Mouse (Mus musculus) midbrain, embryonic 15.5 days (tissue): ENCODE measurements around the gene Cnp. TPM values are rescaled to one million over a fixed set of nuclear protein-coding genes. Genes with fewer than 3 reads are reported as not detected.
"Not testable (repeated sequence)": the region's sequence is repeated elsewhere in the genome, so short reads cannot be mapped to it uniquely, and the experiment has no call there.

Source experiments
- ATAC-seq: fragments of 200-750 bp; cut with Nextera tagmentation; replicated peaks from 2 replicates; pipeline ENCODE4 v1.8.0; 2017; ENCODE audit warnings: moderate TSS enrichment
- H3K27ac ChIP-seq: fragments of 300-500 bp; sonication (generic); 2 replicates; pipeline ENCODE4 v1.5.1; 2015; ENCODE audit warnings: mild to moderate bottlenecking, inconsistent platforms
- H3K27me3 ChIP-seq: fragments of 300-500 bp; sonication (generic); replicated peaks from 2 replicates; pipeline ENCODE4 v1.6.1; 2015; ENCODE audit warnings: inconsistent platforms
- H3K36me3 ChIP-seq: fragments of 300-500 bp; sonication (generic); replicated peaks from 2 replicates; pipeline ENCODE4 v1.6.1; 2015; ENCODE audit warnings: inconsistent platforms
- H3K4me1 ChIP-seq: fragments of 300-500 bp; sonication (generic); 2 replicates; pipeline ENCODE4 v1.6.1; 2015; ENCODE audit warnings: inconsistent platforms
- H3K4me2 ChIP-seq: fragments of 300-500 bp; sonication (generic); 2 replicates; pipeline ENCODE4 v1.6.1; 2015; ENCODE audit warnings: inconsistent platforms, mild to moderate bottlenecking, moderate library complexity
- H3K4me3 ChIP-seq: fragments of 300-500 bp; sonication (generic); 2 replicates; pipeline ENCODE4 v1.5.1; 2015; ENCODE audit warnings: mild to moderate bottlenecking, inconsistent platforms
- H3K9ac ChIP-seq: fragments of 300-500 bp; sonication (generic); 2 replicates; pipeline ENCODE4 v1.6.1; 2015; ENCODE audit warnings: mild to moderate bottlenecking, inconsistent platforms
- H3K9me3 ChIP-seq: fragments of 300-500 bp; sonication (generic); 2 replicates; pipeline ENCODE4 v1.6.1; 2016; ENCODE audit warnings: inconsistent platforms
- WGBS: fragments of 180-500 bp; shearing (Covaris S2); methylation state at CpG from one replicate; pipeline ENCODE4 v1.1.7; 2015; ENCODE audit warnings: mixed read lengths; 5-methylcytosine and 5-hydroxymethylcytosine counted together
- polyA plus RNA-seq: library from polyadenylated mRNA; unstranded; fragments of >200 nt; fragmentation: Nextera tagmentation; extraction: Ambion mirVana; gene quantifications from 2 replicates; pipeline ENCODE4 v1.2.1, GENCODE M21; 2015

The Cnp gene
- polyA plus RNA-seq, 1 experiment from 2014 or later, result 38.3 TPM

GRCm38 (mm10) chr11:100579116-100579799 lies 4.6 kb downstream of the Cnp start:
- H3K4me2 ChIP-seq, result no peak overlapping the region
- peaks cover 19% of the 10 kb centered on the region for H3K4me1 ChIP-seq
- no peak overlapping the region for H3K27ac ChIP-seq
- H3K4me3 ChIP-seq, result no peak overlapping the region
- WGBS, result 94% methylated on average over 9 of the region's 9 CpGs
- no peak for ATAC-seq
- peaks cover 42% of the 10 kb centered on the region for H3K36me3 ChIP-seq
- H3K27me3 ChIP-seq, result no peaks in the 10 kb centered on the region
- H3K9me3 ChIP-seq, result no peaks in the 10 kb centered on the region
- no peak overlapping the region for H3K9ac ChIP-seq

DNA sequence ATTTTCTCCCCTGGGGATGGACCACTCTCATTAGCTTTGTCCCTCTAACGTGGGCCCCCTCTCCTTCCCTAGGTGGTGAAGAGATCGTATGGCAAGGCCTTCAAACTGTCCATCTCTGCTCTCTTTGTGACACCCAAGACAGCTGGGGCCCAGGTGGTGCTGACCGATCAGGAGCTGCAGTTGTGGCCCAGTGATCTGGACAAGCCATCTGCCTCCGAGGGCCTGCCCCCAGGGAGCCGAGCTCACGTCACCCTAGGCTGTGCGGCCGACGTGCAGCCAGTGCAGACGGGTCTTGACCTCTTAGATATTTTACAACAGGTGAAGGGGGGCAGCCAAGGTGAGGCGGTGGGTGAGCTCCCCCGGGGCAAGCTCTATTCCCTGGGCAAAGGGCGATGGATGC lies 5.6 kb downstream of the Cnp start:
- Histone ChIP-seq H3K4me2 (no peak overlapping the region), H3K9me3 (no peaks in the 10 kb centered on the region), H3K9ac (no peak overlapping the region), H3K4me1 (peaks cover 10% of the 10 kb centered on the region), H3K4me3 (no peak overlapping the region), H3K27ac (no peak overlapping the region), H3K36me3 (peaks cover 51% of the 10 kb centered on the region), H3K27me3 (no peaks in the 10 kb centered on the region)
- WGBS, result 92% methylated on average over 13 of the region's 13 CpGs
- no peak for ATAC-seq

DNA sequence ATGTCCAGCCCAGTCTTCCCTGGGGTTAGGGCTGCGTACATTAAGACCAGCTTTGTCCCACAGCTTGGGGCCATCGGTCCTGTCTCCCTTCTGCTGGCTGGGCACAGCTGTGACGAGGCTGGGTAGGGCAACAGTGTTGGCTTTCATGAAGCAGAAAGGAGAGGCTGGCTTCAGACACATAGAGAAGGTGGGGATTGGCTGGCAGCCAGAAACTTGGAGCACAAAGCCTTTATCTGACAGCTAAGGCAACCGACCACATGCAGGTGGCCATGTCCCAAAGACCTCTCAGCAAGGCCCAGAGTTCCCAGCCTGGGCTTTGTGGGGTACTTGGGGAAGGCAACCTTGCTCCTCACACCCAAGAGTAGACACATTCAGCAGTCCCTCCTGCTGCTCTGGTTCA lies 7.1 kb downstream of the Cnp start:
- Histone ChIP-seq H3K4me3 (no peak overlapping the region), H3K9ac (no peak overlapping the region), H3K4me2 (no peak overlapping the region), H3K27ac (no peak overlapping the region), H3K36me3 (peaks cover 66% of the 10 kb centered on the region), H3K27me3 (no peaks in the 10 kb centered on the region), H3K4me1 (no peaks in the 10 kb centered on the region), H3K9me3 (no peaks in the 10 kb centered on the region)
- 63% methylated on average over 4 of the region's 4 CpGs for WGBS
- ATAC-seq, result no peak

DNA sequence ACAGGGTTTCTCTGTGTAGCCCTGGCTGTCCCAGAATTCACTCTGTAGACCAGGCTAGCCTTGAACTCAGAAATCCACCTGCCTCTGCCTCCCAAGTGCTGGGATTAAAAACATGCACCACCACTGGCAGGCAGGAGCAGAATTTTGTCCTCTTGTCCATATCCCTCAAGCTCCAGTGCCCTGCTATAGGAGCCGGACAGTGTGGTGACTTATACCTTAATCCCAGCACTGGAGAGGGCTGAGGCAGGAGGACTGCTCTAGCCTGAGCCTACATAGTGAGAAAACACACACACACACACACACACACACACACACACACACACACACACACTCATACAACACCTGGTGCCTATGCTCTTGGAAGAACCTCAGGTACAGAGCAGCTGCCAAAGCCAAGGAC lies 7.7 kb downstream of the Cnp start:
- not testable (repeated sequence) for H3K27ac ChIP-seq, H3K27me3 ChIP-seq, H3K9me3 ChIP-seq, H3K4me3 ChIP-seq, H3K4me2 ChIP-seq, ATAC-seq, H3K4me1 ChIP-seq, H3K9ac ChIP-seq
- 89% methylated on average over 1 of the region's 1 CpGs for WGBS
- H3K36me3 ChIP-seq, result peaks cover 70% of the 10 kb centered on the region

GRCm38 (mm10) chr11:100582836-100583235 lies 8.1 kb downstream of the Cnp start:
- no peak for ATAC-seq
- H3K4me3 ChIP-seq, result no peak overlapping the region
- 90% methylated on average over 2 of the region's 2 CpGs for WGBS
- H3K27me3 ChIP-seq, result no peaks in the 10 kb centered on the region
- no peaks in the 10 kb centered on the region for H3K9me3 ChIP-seq
- H3K4me2 ChIP-seq, result no peak overlapping the region
- H3K27ac ChIP-seq, result no peak overlapping the region
- H3K36me3 ChIP-seq, result peaks cover 70% of the 10 kb centered on the region
- no peak overlapping the region for H3K9ac ChIP-seq
- H3K4me1 ChIP-seq, result no peaks in the 10 kb centered on the region

GRCm38 (mm10) chr11:100584561-100584961 lies 9.9 kb downstream of the Cnp start:
- Histone ChIP-seq H3K36me3 (peaks cover 76% of the 10 kb centered on the region), H3K4me3 (no peak overlapping the region), H3K4me1 (no peaks in the 10 kb centered on the region), H3K9me3 (no peaks in the 10 kb centered on the region), H3K4me2 (no peak overlapping the region), H3K9ac (no peak overlapping the region), H3K27ac (no peak overlapping the region), H3K27me3 (no peaks in the 10 kb centered on the region)
- WGBS, result 85% methylated on average over 7 of the region's 7 CpGs
- ATAC-seq, result no peak

- Histone ChIP-seq H3K9me3 (no peaks in the 10 kb centered on the region), H3K4me3 (no peak overlapping the region), H3K27me3 (no peaks in the 10 kb centered on the region), H3K4me2 (no peak overlapping the region), H3K9ac (no peak overlapping the region), H3K27ac (no peak overlapping the region), H3K4me1 (no peaks in the 10 kb centered on the region), H3K36me3 (peaks cover 82% of the 10 kb centered on the region)
- WGBS, result 97% methylated on average over 3 of the region's 3 CpGs
- ATAC-seq, result no peak
These were observed 10.4 kb downstream of the Cnp start for GRCm38 (mm10) chr11:100585148-100585547.

DNA sequence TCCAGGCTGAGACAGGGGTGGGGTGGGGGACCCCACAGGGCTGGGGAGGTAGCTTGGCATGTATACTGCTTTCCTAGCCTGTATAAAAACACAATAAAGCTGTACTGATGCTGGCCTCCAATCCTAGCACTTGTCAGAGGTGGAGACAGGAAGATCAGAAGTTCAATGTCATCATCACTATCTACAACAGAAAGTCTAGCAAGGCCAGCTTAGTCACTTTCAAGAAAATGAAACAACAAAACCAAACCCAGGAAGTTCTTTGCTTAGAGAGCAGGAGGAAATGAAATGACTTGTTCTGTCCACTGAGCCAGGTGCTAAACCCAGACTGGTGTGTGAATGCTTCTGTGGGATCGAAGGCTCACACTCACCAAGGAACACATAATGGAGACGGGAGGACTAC lies 13.8 kb downstream of the Cnp start:
- Histone ChIP-seq H3K36me3 (peaks cover 80% of the 10 kb centered on the region), H3K4me3 (no peak overlapping the region), H3K27me3 (no peaks in the 10 kb centered on the region), H3K4me1 (no peaks in the 10 kb centered on the region), H3K27ac (no peak overlapping the region), H3K4me2 (no peak overlapping the region), H3K9ac (no peak overlapping the region), H3K9me3 (no peaks in the 10 kb centered on the region)
- no peak for ATAC-seq
- WGBS, result 98% methylated on average over 2 of the region's 2 CpGs

GRCm38 (mm10) chr11:100592346-100593046 lies 17.8 kb downstream of the Cnp start:
- Histone ChIP-seq H3K9me3 (no peaks in the 10 kb centered on the region), H3K4me1 (no peaks in the 10 kb centered on the region), H3K27ac (no peak overlapping the region), H3K27me3 (no peaks in the 10 kb centered on the region), H3K9ac (no peak overlapping the region), H3K4me2 (no peak overlapping the region), H3K36me3 (peaks cover 56% of the 10 kb centered on the region), H3K4me3 (no peak overlapping the region)
- 88% methylated on average over 11 of the region's 11 CpGs for WGBS
- no peak for ATAC-seq

GRCm38 (mm10) chr11:100594608-100595007 lies 19.9 kb downstream of the Cnp start:
- no peak overlapping the region for H3K27ac ChIP-seq
- peaks cover 68% of the 10 kb centered on the region for H3K36me3 ChIP-seq
- 94% methylated on average over 7 of the region's 7 CpGs for WGBS
- no peaks in the 10 kb centered on the region for H3K4me1 ChIP-seq
- H3K4me3 ChIP-seq, result no peak overlapping the region
- H3K9me3 ChIP-seq, result no peaks in the 10 kb centered on the region
- H3K9ac ChIP-seq, result no peak overlapping the region
- no peaks in the 10 kb centered on the region for H3K27me3 ChIP-seq
- ATAC-seq, result no peak
- no peak overlapping the region for H3K4me2 ChIP-seq

DNA sequence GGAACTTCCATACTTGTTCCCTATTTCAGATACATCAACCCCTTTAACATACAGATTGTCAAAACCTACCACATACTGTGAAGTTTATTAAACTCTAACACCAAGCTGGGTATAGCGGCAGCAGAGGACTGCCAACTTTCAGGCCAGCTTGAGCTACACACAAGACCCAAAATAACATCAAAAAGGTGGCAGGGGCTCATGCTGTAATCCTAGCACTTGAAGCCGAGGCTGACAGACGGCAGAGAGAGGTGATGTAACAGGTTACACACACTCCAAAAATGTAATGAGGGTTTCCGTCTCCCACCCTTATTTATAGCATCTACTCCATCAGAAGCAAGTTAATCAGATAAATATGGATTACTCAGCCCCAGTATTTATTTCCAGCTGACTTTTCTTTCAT lies 20.8 kb downstream of the Cnp start:
- 79% methylated on average over 4 of the region's 4 CpGs for WGBS
- H3K27ac ChIP-seq, result no peak overlapping the region
- H3K4me1 ChIP-seq, result no peaks in the 10 kb centered on the region
- no peaks in the 10 kb centered on the region for H3K27me3 ChIP-seq
- H3K9me3 ChIP-seq, result no peaks in the 10 kb centered on the region
- no peak for ATAC-seq
- no peak overlapping the region for H3K9ac ChIP-seq
- peaks cover 60% of the 10 kb centered on the region for H3K36me3 ChIP-seq
- H3K4me3 ChIP-seq, result no peak overlapping the region
- no peak overlapping the region for H3K4me2 ChIP-seq

DNA sequence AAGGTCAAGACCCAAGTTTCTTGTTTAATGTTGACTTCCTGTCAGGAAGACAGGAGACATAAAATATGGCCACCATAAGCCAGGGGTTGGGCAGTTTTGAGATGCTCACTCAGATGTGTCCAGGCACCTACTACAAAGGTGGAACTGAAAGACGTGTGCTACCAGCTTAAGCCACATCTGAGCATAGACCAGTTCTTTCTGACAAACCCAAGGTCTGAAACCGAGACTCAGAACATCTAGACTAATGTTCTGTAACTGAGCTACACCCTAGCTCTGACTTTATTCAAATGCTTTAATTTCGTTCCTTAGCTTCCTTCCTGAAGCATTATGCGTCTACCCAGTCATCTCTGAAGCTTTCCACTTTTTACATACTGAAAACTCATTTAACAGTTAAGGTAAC lies 23.4 kb downstream of the Cnp start:
- WGBS, result 89% methylated on average over 4 of the region's 4 CpGs
- H3K36me3 ChIP-seq, result peaks cover 37% of the 10 kb centered on the region
- no peak overlapping the region for H3K4me2 ChIP-seq
- no peak overlapping the region for H3K4me3 ChIP-seq
- H3K9me3 ChIP-seq, result no peaks in the 10 kb centered on the region
- no peak for ATAC-seq
- H3K4me1 ChIP-seq, result no peaks in the 10 kb centered on the region
- H3K27me3 ChIP-seq, result no peaks in the 10 kb centered on the region
- no peak overlapping the region for H3K27ac ChIP-seq
- no peak overlapping the region for H3K9ac ChIP-seq

DNA sequence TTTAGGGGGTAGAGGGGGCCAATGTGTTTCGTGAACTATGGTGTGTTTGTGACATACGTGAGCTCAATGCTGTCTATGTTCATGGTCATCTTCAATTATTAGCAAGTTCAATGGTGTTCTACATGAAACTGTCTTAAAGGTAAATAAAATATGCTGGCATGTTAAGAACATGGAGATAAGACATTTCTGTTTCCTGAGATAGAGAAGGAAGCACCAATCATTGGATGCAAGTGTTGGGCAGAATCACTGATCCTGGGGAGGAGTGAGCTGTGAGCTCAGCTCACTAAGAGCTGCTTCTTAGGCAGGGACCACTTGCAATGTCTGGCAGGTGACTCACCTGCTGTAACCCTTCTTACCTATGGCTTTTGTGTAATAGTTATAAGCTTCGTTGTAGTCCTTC lies 26.7 kb downstream of the Cnp start:
- WGBS, result 96% methylated on average over 3 of the region's 3 CpGs
- no peak overlapping the region for H3K9ac ChIP-seq
- H3K4me1 ChIP-seq, result peaks cover 8% of the 10 kb centered on the region
- no peaks in the 10 kb centered on the region for H3K9me3 ChIP-seq
- H3K4me3 ChIP-seq, result no peak overlapping the region
- H3K27me3 ChIP-seq, result no peaks in the 10 kb centered on the region
- H3K27ac ChIP-seq, result no peak overlapping the region
- H3K4me2 ChIP-seq, result no peak overlapping the region
- H3K36me3 ChIP-seq, result peaks cover 29% of the 10 kb centered on the region
- no peak for ATAC-seq
